Mouse (Mus musculus): ENCODE data around the gene Glt1d1.

DNA sequence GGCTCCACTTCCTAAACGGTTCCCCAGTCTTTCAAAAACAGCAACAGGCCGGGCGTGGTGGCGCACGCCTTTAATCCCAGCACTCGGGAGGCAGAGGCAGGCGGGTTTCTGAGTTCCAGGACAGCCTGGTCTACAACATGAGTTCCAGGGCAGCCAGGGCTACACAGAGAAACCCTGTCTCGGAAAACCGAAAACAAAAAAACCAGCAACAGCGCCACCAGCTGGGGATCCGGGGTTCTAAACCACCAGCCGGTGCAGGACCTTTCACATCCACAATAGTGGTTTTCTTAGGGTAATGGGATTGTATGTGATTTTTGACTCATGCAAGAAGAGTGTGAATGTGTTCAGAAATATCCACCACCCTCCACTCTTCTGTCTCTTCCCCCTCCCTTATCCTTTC is 4.8 kb upstream of the Glt1d1 start:
- no peak for TF ChIP-seq E2F4 (IDR thresholded peaks at IDR 0.05; ENCODE audit: borderline replicate concordance, low read depth, low read length)
- no peak for TF ChIP-seq USF1 (IDR thresholded peaks at IDR 0.05; ENCODE audit: low read depth, low read length)
- no peak for TF ChIP-seq MAX (IDR thresholded peaks at IDR 0.05; ENCODE audit: low read length)

Measured in MEL (cell line).